Mouse (Mus musculus): ENCODE measurements around the gene Pip5k1b.

DNA sequence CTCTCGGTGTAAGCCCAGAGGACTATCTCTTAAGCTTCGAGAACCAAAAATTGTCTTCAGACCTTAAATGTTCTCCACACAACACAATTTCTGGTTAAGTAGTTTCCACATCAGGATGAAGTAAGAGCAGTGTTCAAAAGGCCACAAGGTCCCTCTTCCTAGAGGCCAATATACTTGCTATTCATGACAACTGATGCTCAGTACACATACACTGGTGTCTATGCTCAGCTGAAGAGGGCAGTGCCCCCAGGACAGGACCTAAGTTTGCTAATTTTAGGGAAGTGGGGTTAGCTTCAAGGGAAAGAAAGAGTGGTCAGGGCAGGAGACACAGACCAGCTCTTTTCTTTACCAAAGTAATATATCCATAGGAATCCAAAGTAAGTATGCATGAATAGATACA is 124.3 kb downstream of the Pip5k1b start:
- TF ChIP-seq CTCF (IDR thresholded peaks at IDR 0.05; ENCODE audit: extremely low read depth, insufficient read length, insufficient replicate concordance, low read depth, low read length) (no peak), POLR2A (IDR thresholded peaks at IDR 0.05; ENCODE audit: low read depth, low read length) (no peak)

Data from small intestine, adult 2 months (tissue).